Mouse (Mus musculus): ENCODE data around the gene Crb2. TPM values are rescaled to one million over a fixed set of nuclear protein-coding genes. Genes with fewer than 3 reads are reported as not detected.

The Crb2 gene
- polyA plus RNA-seq, 1 experiment from 2014 or later, result 1.5 TPM

Other genes with a start within 250 kb of the Crb2 start
- gene Strbp, start 72.4 kb upstream of the Crb2 start, polyA plus RNA-seq (2016; fragmentation: Nextera tagmentation; extraction: Ambion mirVana), result 24.1 and 24.3 TPM in 2 replicates

Data from liver, embryonic 12.5 days (tissue).